Mouse (Mus musculus) macrophage (primary cell): ENCODE data around the gene Kcna7. TPM values are rescaled to one million over a fixed set of nuclear protein-coding genes. Genes with fewer than 3 reads are reported as not detected.

Experiments used
- H3K27ac ChIP-seq: fragments of 350-480 bp; formaldehyde crosslinking; 2 replicates; pipeline ENCODE4 v1.9.0; 2021
- H3K36me3 ChIP-seq: fragments of 350-480 bp; formaldehyde crosslinking; 2 replicates; pipeline ENCODE4 v1.9.0; 2021; ENCODE audit errors: inconsistent target
- H3K4me3 ChIP-seq: fragments of 350-480 bp; formaldehyde crosslinking; 2 replicates; pipeline ENCODE4 v1.9.0; 2021; ENCODE audit errors: inconsistent target
- H3K79me2 ChIP-seq: fragments of 350-480 bp; formaldehyde crosslinking; 2 replicates; pipeline ENCODE4 v1.9.0; 2021; ENCODE audit errors: inconsistent target
- WGBS: methylation state at CpG from one replicate; pipeline ENCODE4 v1.1.7; 2026; ENCODE audit warnings: inconsistent platforms; ENCODE audit not compliant: missing documents; 5-methylcytosine and 5-hydroxymethylcytosine counted together
- polyA plus RNA-seq: library from polyadenylated mRNA; stranded (reverse); fragments of 250-400 nt; gene quantifications from 3 replicates; pipeline ENCODE4 v1.2.4, GENCODE M21; 2018; ENCODE audit warnings: inconsistent platforms

The Kcna7 gene
- polyA plus RNA-seq, 1 experiment from 2014 or later, result not detected

DNA sequence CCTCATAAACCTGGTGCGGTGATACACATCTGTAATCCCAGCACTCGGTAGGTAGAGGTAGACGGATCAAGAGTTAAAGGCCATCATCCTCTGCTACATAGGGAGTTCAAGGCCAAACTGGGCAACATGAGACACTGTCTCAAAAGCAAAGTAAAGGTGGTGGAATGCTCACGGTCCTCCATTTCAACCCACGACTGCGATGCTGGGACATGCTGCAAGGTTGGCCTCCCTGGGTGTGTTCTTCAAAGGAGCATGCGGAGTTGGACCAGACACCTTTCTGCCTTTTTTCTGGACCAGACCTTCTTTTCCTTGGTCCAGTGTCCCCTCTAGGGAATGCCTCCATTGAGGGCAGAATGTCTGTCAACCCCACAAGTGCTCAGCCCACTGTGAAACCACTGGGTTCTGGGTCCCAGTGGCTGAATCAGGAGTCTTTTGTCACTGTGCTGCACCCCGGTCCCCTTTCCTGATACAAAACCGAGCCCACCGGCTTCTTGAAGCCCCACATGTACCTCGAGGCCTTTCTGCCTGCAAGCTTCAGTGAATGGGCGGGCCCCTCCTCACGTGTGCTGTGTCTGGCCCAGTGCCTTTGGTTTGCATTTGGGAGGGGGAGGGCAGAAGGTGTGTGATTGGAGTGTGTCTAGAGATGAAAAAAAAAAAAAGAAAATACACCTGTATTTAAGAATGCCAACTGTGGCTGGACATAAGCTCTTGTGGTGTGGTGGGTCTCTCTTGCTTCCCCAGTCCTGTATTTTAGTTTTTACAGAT, 50.7 kb downstream of the Kcna7 start:
- no peaks in the 10 kb centered on the region for H3K36me3 ChIP-seq
- peaks cover 32% of the 10 kb centered on the region for H3K79me2 ChIP-seq
- 83% methylated on average over 13 of the region's 13 CpGs for WGBS
- peak overlapping the region; percentile 99; the same call in 1 of the 2 replicates for H3K4me3 ChIP-seq
- H3K27ac ChIP-seq, result peak overlapping the region; percentile 96

DNA sequence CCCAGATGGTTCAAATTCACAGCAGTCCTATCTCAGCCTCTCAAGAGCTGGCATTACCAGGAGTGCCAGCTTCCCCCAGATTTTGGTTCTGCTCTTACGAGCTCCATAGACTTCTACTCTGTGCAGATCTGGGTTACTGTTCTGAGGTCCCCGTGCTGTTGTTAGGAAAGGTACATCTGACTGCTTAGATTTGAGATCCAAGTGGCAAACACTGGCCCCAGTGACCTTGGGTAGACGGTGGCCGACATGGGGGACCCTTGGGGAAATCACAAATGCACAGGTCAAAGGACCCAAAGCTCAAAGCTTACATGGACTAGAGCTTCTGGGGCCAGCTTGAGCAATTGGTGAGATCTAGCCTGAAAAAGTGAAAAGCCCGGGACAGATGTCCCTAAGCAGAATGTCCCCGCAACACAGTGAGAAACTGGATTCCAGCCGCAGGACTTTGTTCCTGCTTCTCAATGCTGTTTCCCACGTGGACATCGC, 51.3 kb downstream of the Kcna7 start:
- H3K27ac ChIP-seq, result peak overlapping the region; percentile 96
- peaks cover 36% of the 10 kb centered on the region for H3K79me2 ChIP-seq
- 42% methylated on average over 9 of the region's 9 CpGs for WGBS
- H3K36me3 ChIP-seq, result peaks cover 3% of the 10 kb centered on the region; the same call in 1 of the 2 replicates
- peak overlapping the region; percentile 99 for H3K4me3 ChIP-seq

DNA sequence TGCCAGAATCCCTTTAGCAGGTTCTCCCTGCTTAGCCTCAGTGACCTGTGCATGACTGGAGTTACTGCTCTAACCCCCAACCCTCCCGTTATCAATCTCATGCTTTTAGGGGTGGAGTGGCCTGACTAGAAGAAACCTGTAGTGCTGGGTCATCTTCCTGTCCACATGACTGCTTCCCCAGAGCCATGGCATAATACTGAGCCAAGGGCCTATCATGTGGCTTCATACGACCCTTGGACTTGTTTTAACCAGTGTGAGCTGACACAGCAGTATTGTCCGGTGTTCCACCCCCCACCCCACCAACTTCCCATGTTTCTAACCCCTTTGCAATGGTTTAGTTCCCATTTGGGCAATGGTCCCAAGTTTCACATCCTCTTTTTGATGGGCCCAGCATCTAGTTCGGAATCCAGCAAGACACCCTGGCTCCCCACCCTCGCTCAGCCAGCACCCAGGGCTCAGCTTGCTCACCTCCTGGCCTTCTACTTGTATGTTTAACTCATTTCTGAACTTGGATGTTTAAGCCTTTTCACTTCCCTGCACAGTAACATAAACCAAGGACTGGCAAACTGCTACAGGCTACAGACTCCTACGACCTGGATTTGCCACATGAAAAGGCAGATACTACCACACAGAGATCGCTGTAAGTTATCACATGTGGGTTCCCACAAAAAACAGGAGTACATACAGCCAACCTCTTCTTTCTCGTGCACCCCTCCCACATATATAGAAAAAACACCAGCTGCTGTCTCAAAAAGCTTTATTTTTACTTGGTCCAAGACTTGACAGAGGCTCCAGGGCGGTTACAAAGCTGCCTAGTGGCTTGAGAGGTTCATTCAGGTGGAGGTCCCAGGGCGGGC, 52.0 kb downstream of the Kcna7 start:
- H3K79me2 ChIP-seq, result peaks cover 43% of the 10 kb centered on the region
- H3K27ac ChIP-seq, result peak overlapping the region; percentile 96
- H3K4me3 ChIP-seq, result peak overlapping the region; percentile 99
- WGBS, result 1% methylated on average over 7 of the region's 10 CpGs
- peaks cover 10% of the 10 kb centered on the region; the same call in 1 of the 2 replicates for H3K36me3 ChIP-seq

DNA sequence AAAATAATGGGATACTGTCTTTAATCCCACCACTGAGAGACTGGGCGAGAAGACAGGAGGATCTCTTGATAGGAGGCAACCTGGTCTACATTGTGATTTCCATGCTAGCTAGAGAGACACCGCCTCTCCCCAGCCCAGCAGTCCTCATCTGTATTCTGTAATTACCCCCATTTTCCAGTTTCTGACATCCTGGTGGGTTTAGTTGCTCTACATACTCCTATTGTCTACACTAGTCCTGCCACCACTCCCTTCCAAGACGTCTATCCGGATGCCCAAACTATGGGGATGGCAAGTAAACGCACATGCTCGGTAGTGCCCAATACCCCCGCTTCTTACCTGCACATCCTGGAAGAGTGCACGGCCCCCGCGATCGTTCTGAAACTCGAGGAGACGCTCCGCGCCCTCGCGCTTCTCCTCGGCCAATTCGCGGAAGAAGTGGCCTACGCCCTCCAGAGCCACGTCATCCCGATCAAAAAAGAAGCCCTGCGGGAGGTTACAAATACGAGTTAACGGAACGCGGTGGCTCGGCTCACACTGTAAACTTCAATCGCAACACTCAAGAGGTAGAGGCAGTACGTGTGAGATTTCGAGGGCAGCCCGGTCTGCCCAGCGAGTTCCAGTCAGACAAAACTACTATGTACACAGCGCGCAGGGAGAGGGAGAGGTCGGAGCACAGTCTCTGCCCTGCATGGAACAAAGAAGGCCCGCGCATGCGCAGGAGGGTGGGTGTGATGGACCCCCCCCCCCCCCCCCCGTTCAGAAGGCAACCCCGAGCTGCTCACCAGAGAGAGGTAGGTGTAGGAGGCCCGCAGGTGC, 53.5 kb downstream of the Kcna7 start:
- WGBS, result 1% methylated on average over 41 of the region's 43 CpGs
- H3K36me3 ChIP-seq, result peaks cover 21% of the 10 kb centered on the region; the same call in 1 of the 2 replicates

More for the DNA sequence above, 53.5 kb downstream of the Kcna7 start:
- Histone ChIP-seq H3K4me3 (peak overlapping the region; percentile 99), H3K79me2 (peaks cover 58% of the 10 kb centered on the region), H3K27ac (peak overlapping the region; percentile 96)

Other genes with a start within 250 kb of the Kcna7 start
- gene Slc17a7, start 241.7 kb upstream of the Kcna7 start, polyA plus RNA-seq, result not detected in 3 replicates
- not detected in 3 replicates for gene Gfy, start 226.1 kb upstream of the Kcna7 start, polyA plus RNA-seq
- gene Pth2, start 224.7 kb upstream of the Kcna7 start, polyA plus RNA-seq, result not detected in 3 replicates
- not detected in 3 replicates for gene Ccdc155, start 200.8 kb upstream of the Kcna7 start, polyA plus RNA-seq
- gene Dkkl1, start 193.5 kb upstream of the Kcna7 start, polyA plus RNA-seq, result not detected in 3 replicates
- not detected in 3 replicates for gene Tead2, start 189.9 kb upstream of the Kcna7 start, polyA plus RNA-seq
- 88.2 to 139 TPM (median 131 TPM) in 3 replicates for gene Cd37, start 166.5 kb upstream of the Kcna7 start, polyA plus RNA-seq
- not detected in 3 replicates for gene Slc6a16, start 164.6 kb upstream of the Kcna7 start, polyA plus RNA-seq
- gene Slc6a21, start 128.1 kb upstream of the Kcna7 start, polyA plus RNA-seq, result not detected in 3 replicates
- gene Trpm4, start 71.9 kb upstream of the Kcna7 start, polyA plus RNA-seq, result 4.2 to 6.1 TPM (median 4.7 TPM) in 3 replicates
- gene Hrc, start 70.4 kb upstream of the Kcna7 start, polyA plus RNA-seq, result not detected in 3 replicates
- gene Ppfia3, start 38.6 kb upstream of the Kcna7 start, polyA plus RNA-seq, result 0.27 to 0.75 TPM in 2 of 3 replicates, not detected in the other
- 0.50 TPM in 1 of 3 replicates, not detected in the others for gene Lin7b, start 35.1 kb upstream of the Kcna7 start, polyA plus RNA-seq
- 174 to 235 TPM (median 186 TPM) in 3 replicates for gene Snrnp70, start 9.9 kb upstream of the Kcna7 start, polyA plus RNA-seq
- gene Ntf5, start 8.0 kb downstream of the Kcna7 start, polyA plus RNA-seq, result not detected in 3 replicates
- gene Lhb, start 15.2 kb downstream of the Kcna7 start, polyA plus RNA-seq, result not detected in 3 replicates
- gene Gys1, start 29.2 kb downstream of the Kcna7 start, polyA plus RNA-seq, result 7.1 to 9.5 TPM (median 7.3 TPM) in 3 replicates
- gene Ruvbl2, start 32.4 kb downstream of the Kcna7 start, polyA plus RNA-seq, result 14.9 to 41.5 TPM (median 18.7 TPM) in 3 replicates
- 15,351 to 37,573 TPM (median 32,957 TPM) in 3 replicates for gene Ftl1, start 54.2 kb downstream of the Kcna7 start, polyA plus RNA-seq
- 72.6 to 246 TPM (median 245 TPM) in 3 replicates for gene Bax, start 61.2 kb downstream of the Kcna7 start, polyA plus RNA-seq
- not detected in 3 replicates for gene Tulp2, start 76.2 kb downstream of the Kcna7 start, polyA plus RNA-seq
- gene Gm45808, start 81.2 kb downstream of the Kcna7 start, polyA plus RNA-seq, result not detected in 3 replicates
- gene Dhdh, start 83.2 kb downstream of the Kcna7 start, polyA plus RNA-seq, result 12.5 to 24.6 TPM (median 12.8 TPM) in 3 replicates
- 298 to 734 TPM (median 400 TPM) in 3 replicates for gene Nucb1, start 104.8 kb downstream of the Kcna7 start, polyA plus RNA-seq
- gene Ppp1r15a, start 120.6 kb downstream of the Kcna7 start, polyA plus RNA-seq, result 21.4 to 32.3 TPM (median 27.6 TPM) in 3 replicates
- gene Plekha4, start 120.7 kb downstream of the Kcna7 start, polyA plus RNA-seq, result 0.04 to 1.5 TPM (median 0.68 TPM) in 3 replicates
- 0.78 to 5.8 TPM (median 1.3 TPM) in 3 replicates for gene Hsd17b14, start 149.2 kb downstream of the Kcna7 start, polyA plus RNA-seq
- gene Bcat2, start 164.5 kb downstream of the Kcna7 start, polyA plus RNA-seq, result 31.4 to 52.8 TPM (median 38.5 TPM) in 3 replicates
- gene Fgf21, start 209.8 kb downstream of the Kcna7 start, polyA plus RNA-seq, result not detected in 3 replicates
- not detected in 3 replicates for gene Fut1, start 211.6 kb downstream of the Kcna7 start, polyA plus RNA-seq
- not detected in 3 replicates for gene Izumo1, start 216.2 kb downstream of the Kcna7 start, polyA plus RNA-seq
- gene Rasip1, start 221.8 kb downstream of the Kcna7 start, polyA plus RNA-seq, result 0.04 to 0.08 TPM (median 0.07 TPM) in 3 replicates
- gene Mamstr, start 234.3 kb downstream of the Kcna7 start, polyA plus RNA-seq, result not detected in 3 replicates